Mouse (Mus musculus) testis, adult 2 months (tissue): Measurements from ENCODE around the gene Olfr1426. TPM values are rescaled to one million over a fixed set of nuclear protein-coding genes. Genes with fewer than 3 reads are reported as not detected.
"Not testable (repeated sequence)": the region's sequence is repeated elsewhere in the genome, so short reads cannot be mapped to it uniquely, and the experiment has no call there.

Experiments
- H3K27ac ChIP-seq: fragments of 200-500 bp; 2 replicates; pipeline ENCODE4 v1.5.1; 2012; ENCODE audit warnings: low read depth, low read length; ENCODE audit not compliant: control insufficient read depth, insufficient read depth
- H3K27me3 ChIP-seq: fragments of 200-500 bp; 2 replicates; pipeline ENCODE4 v1.6.1; 2012; ENCODE audit warnings: mild to moderate bottlenecking, low read length, moderate library complexity; ENCODE audit not compliant: control insufficient read depth, insufficient read depth
- H3K36me3 ChIP-seq: fragments of 200-500 bp; 2 replicates; pipeline ENCODE4 v1.6.1; 2012; ENCODE audit warnings: mild to moderate bottlenecking, low read length; ENCODE audit not compliant: control insufficient read depth, insufficient read depth
- H3K4me1 ChIP-seq: fragments of 200-500 bp; 2 replicates; pipeline ENCODE4 v1.6.1; 2012; ENCODE audit warnings: low read length; ENCODE audit not compliant: control insufficient read depth, insufficient read depth
- H3K4me3 ChIP-seq: fragments of 200-500 bp; 2 replicates; pipeline ENCODE4 v1.5.1; 2012; ENCODE audit warnings: low read depth, mild to moderate bottlenecking, low read length, moderate library complexity, mixed read lengths; ENCODE audit not compliant: control insufficient read depth
- CTCF ChIP-seq: fragments of 200-500 bp; IDR thresholded peaks from 2 replicates; pipeline ENCODE4 v1.5.1; 2012; ENCODE audit warnings: low read depth, mild to moderate bottlenecking, inconsistent platforms, low read length, moderate library complexity; ENCODE audit not compliant: control insufficient read depth, insufficient read depth, insufficient replicate concordance
- POLR2A ChIP-seq: fragments of 200-500 bp; IDR thresholded peaks from 2 replicates; pipeline ENCODE4 v1.6.1; 2012; ENCODE audit warnings: low read depth, mild to moderate bottlenecking, inconsistent platforms, low read length, moderate library complexity; ENCODE audit not compliant: control insufficient read depth
- polyA plus RNA-seq: library from polyadenylated mRNA; depleted of rRNA; stranded (reverse); fragments of >200 nt; gene quantifications from 2 replicates; pipeline ENCODE4 v1.2.3, GENCODE M21; 2012; rRNA removed

Gene Olfr1426
- polyA plus RNA-seq = not detected in 2 replicates

- H3K27ac ChIP-seq = no peak within 1 kb of the TSS
- no peak within 1 kb of the TSS for H3K4me3 ChIP-seq
- H3K4me1 ChIP-seq = no peaks in the 10 kb centered on the region
- no peaks in the 10 kb centered on the region for H3K36me3 ChIP-seq
- H3K27me3 ChIP-seq = no peaks in the 10 kb centered on the region
- TF ChIP-seq CTCF (no peak), POLR2A (no peak)
These were observed at the start of gene Olfr1426 for GRCm38 (mm10) chr19:12091913-12092312. Gene Olfr1426, minus strand, starts transcription at chr19:12092013.

GRCm38 (mm10) chr19:12134289-12134688, 42.5 kb upstream of the Olfr1426 start:
- Histone ChIP-seq H3K27me3 (no peaks in the 10 kb centered on the region), H3K36me3 (no peaks in the 10 kb centered on the region), H3K4me3 (no peak overlapping the region), H3K4me1 (no peaks in the 10 kb centered on the region), H3K27ac (no peak overlapping the region)
- no peak for TF ChIP-seq POLR2A
- no peak for TF ChIP-seq CTCF

- no peaks in the 10 kb centered on the region for H3K4me1 ChIP-seq
- H3K4me3 ChIP-seq = no peak within 1 kb of the TSS
- no peak for TF ChIP-seq POLR2A
- TF ChIP-seq CTCF = no peak
- no peaks in the 10 kb centered on the region for H3K36me3 ChIP-seq
- H3K27me3 ChIP-seq = no peaks in the 10 kb centered on the region
- no peak within 1 kb of the TSS for H3K27ac ChIP-seq
These were observed 31.3 kb upstream of the Olfr1426 start, which contains the start of gene Olfr76 for GRCm38 (mm10) chr19:12123103-12123502. Gene Olfr76, minus strand, starts transcription at chr19:12123203.

- TF ChIP-seq POLR2A (no peak), CTCF (no peak)
- Histone ChIP-seq H3K36me3 (no peaks in the 10 kb centered on the region), H3K27ac (no peak overlapping the region), H3K4me1 (no peaks in the 10 kb centered on the region), H3K27me3 (no peaks in the 10 kb centered on the region), H3K4me3 (no peak overlapping the region)
These were observed 24.7 kb upstream of the Olfr1426 start for GRCm38 (mm10) chr19:12116464-12116863.

GRCm38 (mm10) chr19:12115797-12116196, 24.0 kb upstream of the Olfr1426 start, which contains the start of gene Olfr1428:
Gene Olfr1428, minus strand, starts transcription at chr19:12115897.
- TF ChIP-seq POLR2A (no peak), CTCF (no peak)
- Histone ChIP-seq H3K27ac (no peak within 1 kb of the TSS), H3K27me3 (no peaks in the 10 kb centered on the region)

GRCm38 (mm10) chr19:12113807-12114206, 22.0 kb upstream of the Olfr1426 start:
- TF ChIP-seq POLR2A (no peak), CTCF (no peak)
- H3K27me3 ChIP-seq = no peaks in the 10 kb centered on the region
- no peak overlapping the region for H3K27ac ChIP-seq
- no peaks in the 10 kb centered on the region for H3K4me1 ChIP-seq
- H3K36me3 ChIP-seq = no peaks in the 10 kb centered on the region
- H3K4me3 ChIP-seq = no peak overlapping the region

More at GRCm38 (mm10) chr19:12115797-12116196, 24.0 kb upstream of the Olfr1426 start, which contains the start of gene Olfr1428:
- no peaks in the 10 kb centered on the region for H3K36me3 ChIP-seq
- H3K4me1 ChIP-seq = no peaks in the 10 kb centered on the region
- H3K4me3 ChIP-seq = no peak within 1 kb of the TSS

- H3K4me1 ChIP-seq = no peaks in the 10 kb centered on the region
- no peak overlapping the region for H3K4me3 ChIP-seq
- H3K27me3 ChIP-seq = no peaks in the 10 kb centered on the region
- no peaks in the 10 kb centered on the region for H3K36me3 ChIP-seq
- TF ChIP-seq POLR2A = no peak
- TF ChIP-seq CTCF = no peak
- no peak overlapping the region for H3K27ac ChIP-seq
These were observed 12.7 kb upstream of the Olfr1426 start for GRCm38 (mm10) chr19:12104541-12104940.

- H3K36me3 ChIP-seq = no peaks in the 10 kb centered on the region
- H3K4me1 ChIP-seq = no peaks in the 10 kb centered on the region
- H3K4me3 ChIP-seq = no peak within 1 kb of the TSS
- H3K27me3 ChIP-seq = no peaks in the 10 kb centered on the region
- TF ChIP-seq POLR2A = no peak
- no peak for TF ChIP-seq CTCF
- H3K27ac ChIP-seq = no peak within 1 kb of the TSS
These were observed 11.4 kb upstream of the Olfr1426 start, which contains the start of gene Olfr1427 for GRCm38 (mm10) chr19:12103234-12103633. Gene Olfr1427, minus strand, starts transcription at chr19:12103334.

- H3K27me3 ChIP-seq, H3K4me3 ChIP-seq: not testable (repeated sequence)
These were observed 14.2 kb downstream of the Olfr1426 start, which contains the start of gene Olfr1425 for GRCm38 (mm10) chr19:12077631-12078030. Gene Olfr1425, minus strand, starts transcription at chr19:12077731.

GRCm38 (mm10) chr19:12069546-12069945, 22.3 kb downstream of the Olfr1426 start:
- not testable (repeated sequence) for H3K36me3 ChIP-seq, H3K4me1 ChIP-seq, H3K27ac ChIP-seq, H3K27me3 ChIP-seq, H3K4me3 ChIP-seq

More at GRCm38 (mm10) chr19:12077631-12078030, 14.2 kb downstream of the Olfr1426 start, which contains the start of gene Olfr1425:
- H3K27ac ChIP-seq, H3K36me3 ChIP-seq, H3K4me1 ChIP-seq: not testable (repeated sequence)

- H3K36me3 ChIP-seq, H3K4me3 ChIP-seq, H3K4me1 ChIP-seq, H3K27me3 ChIP-seq, H3K27ac ChIP-seq: not testable (repeated sequence)
These were observed 24.0 kb downstream of the Olfr1426 start for GRCm38 (mm10) chr19:12067806-12068205.
